In the genomic region with DNA sequence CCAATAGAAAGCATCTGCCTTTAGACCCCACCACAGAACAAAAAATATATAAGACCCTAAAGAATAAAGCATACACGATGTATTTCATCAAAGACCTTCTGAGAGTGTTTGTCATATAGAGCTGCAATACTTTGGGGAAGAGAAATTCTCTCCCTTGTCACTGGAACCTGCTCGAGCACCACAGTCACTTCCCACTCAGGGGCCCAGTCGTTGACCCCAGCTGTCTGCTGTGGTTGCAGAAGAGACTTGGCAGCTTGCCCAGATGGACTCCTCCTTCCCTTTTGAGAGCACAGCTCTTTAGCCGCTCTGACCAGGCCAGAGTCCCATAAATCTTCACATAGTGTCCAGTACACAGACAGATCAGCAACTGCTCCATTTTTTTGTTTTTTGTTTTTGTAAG, we compare ENCODE assay signal across 9 mouse cellular contexts. TPM values are rescaled to one million over a fixed set of nuclear protein-coding genes. Genes with fewer than 3 reads are reported as not detected.
A peak's percentile ranks its signal among the peaks of the same experiment; 100 is the strongest.
DNase-seq lines count a peak whose midpoint lies in the region; ATAC-seq and TF ChIP-seq lines count a peak whose summit lies in the region.
"Had no signal": no experiment of that assay in that cellular context is flagged by ENCODE, and none has a peak within 500 bp of the region (broad histone marks: within the 10 kb centered on the region; RNA-seq: fewer than 3 reads in every experiment).

No protein-coding gene starts in this region.

- no peaks in the 10 kb centered on the region for H3K27me3 ChIP-seq in spleen, adult 2 months (ENCODE audit: control insufficient read depth, insufficient read depth, low read length)

- DNase-seq in CD4-positive, CD25-positive, alpha-beta regulatory T cell, adult 2 months (ENCODE audit: low read depth, low spot score) = peak; percentile 14
- peak; percentile 62 for DNase-seq in 3T3-L1 (ENCODE audit: low read depth, low spot score)
- peak; percentile 76 for DNase-seq in c-Kit-positive CD71-negative TER-119-negative erythroid progenitor cells, embryonic 14.5 days (ENCODE audit: low read depth)
- DNase-seq in heart, postnatal 10 days = peak; percentile 72 to 75
- peak; percentile 8 to 16 for DNase-seq in layer of hippocampus, postnatal 36 days
- DNase-seq in lung, postnatal 4 days = peak; percentile 83 to 84
- peak; percentile 15 to 67 for DNase-seq in spleen, adult 2 months (ENCODE audit: low read depth in 1 of 2, low spot score in 2 of 2)

- peaks cover 7% of the 10 kb centered on the region for H3K4me1 ChIP-seq in spleen, adult 2 months (ENCODE audit: control insufficient read depth, insufficient read depth, insufficient read length)

- no peak overlapping the region for H3K4me3 ChIP-seq in spleen, adult 2 months (ENCODE audit: extremely low read depth, insufficient read depth, insufficient read length)
- H3K4me3 ChIP-seq: erythroblast, embryonic 14.5 days had no signal

- no peak for ATAC-seq in CD4-positive, CD25-positive, alpha-beta regulatory T cell, adult 4 months

- intact Hi-C loops in heart, postnatal 10 days (cut with DNase I) = no loop called here

- TF ChIP-seq POLR2A in spleen, adult 2 months (IDR thresholded peaks at IDR 0.05; ENCODE audit: low read depth, low read length) = no peak

- 7% methylated on average over 4 of the region's 4 CpGs for WGBS in spleen, adult 2 months

- no peaks in the 10 kb centered on the region for H3K36me3 ChIP-seq in spleen, adult 2 months (ENCODE audit: control insufficient read depth, insufficient read depth, low read length)

- H3K27ac ChIP-seq in spleen, adult 2 months (ENCODE audit: insufficient read depth, low read length) = peak overlapping the region; percentile 28; the same call in 1 of the 2 replicates

- TF ChIP-seq CTCF in spleen, adult 2 months (IDR thresholded peaks at IDR 0.05; ENCODE audit: extremely low read depth, insufficient read depth, insufficient read length, insufficient replicate concordance) = no peak

RNA-seq across cellular contexts. Expression of a gene that starts 15.9 kb away (rescaled TPM):
- polyA plus RNA-seq in CD4-positive, CD25-positive, alpha-beta regulatory T cell, adult 4 months (2017; shearing (Covaris generic)) = 1 to 10 TPM; 2.2 to 3.2 TPM
- under 1 TPM in 1 of 2 experiments, not detected in 1; 0.10 TPM for total RNA-seq in heart, postnatal 10 days (2021)
- not detected for total RNA-seq in layer of hippocampus, postnatal 36 days (2021)
- 4.3 and 6.2 TPM in 2 replicates for polyA plus RNA-seq in spleen, adult 2 months (2012; rRNA removed)
- polyA plus RNA-seq: erythroblast, embryonic 14.5 days had no signal

RNA-seq across cellular contexts. Expression of a gene that starts 59.5 kb away (rescaled TPM):
- polyA plus RNA-seq in CD4-positive, CD25-positive, alpha-beta regulatory T cell, adult 4 months (2017; shearing (Covaris generic)) = not detected
- total RNA-seq in heart, postnatal 10 days (2021) = not detected
- total RNA-seq in layer of hippocampus, postnatal 36 days (2021) = not detected
- polyA plus RNA-seq in spleen, adult 2 months (2012; rRNA removed) = 0.41 and 0.53 TPM in 2 replicates
- polyA plus RNA-seq: erythroblast, embryonic 14.5 days had no signal

Comparison
In these comparisons a context has a peak if more than half of its experiments do, and no peak if none do; other contexts are left out.
1. DNase-seq: peak in every context shown above with its lines; median percentile 84 in lung, postnatal 4 days; 76 in c-Kit-positive CD71-negative TER-119-negative erythroid progenitor cells, embryonic 14.5 days; 74 in heart, postnatal 10 days; 62 in 3T3-L1; 41 in spleen, adult 2 months; 14 in CD4-positive, CD25-positive, alpha-beta regulatory T cell, adult 2 months; 12 in layer of hippocampus, postnatal 36 days.